Mouse (Mus musculus) MEL (cell line): Measurements from ENCODE around the gene LTO1. TPM values are rescaled to one million over a fixed set of nuclear protein-coding genes. Genes with fewer than 3 reads are reported as not detected.

Experiments
- DNase-seq: peaks from one replicate; pipeline ENCODE4 v3.0.0; 2011; ENCODE audit warnings: low read depth, low spot score
- H3K27ac ChIP-seq: 2 replicates; pipeline ENCODE4 v1.5.1; 2012; ENCODE audit warnings: low read depth, mild to moderate bottlenecking, control low read depth, low read length, moderate library complexity; ENCODE audit not compliant: control insufficient read depth
- H3K27me3 ChIP-seq, 2 experiments: fragments of 150-350 bp in 1 of 2; sonication (generic) in 1 of 2; 2 replicates each; pipeline ENCODE4 v1.6.1; 2012; ENCODE audit warnings: low read length in 2 of 2, mild to moderate bottlenecking in 2 of 2, improper control_type of control experiment in 1 of 2, moderate library complexity in 1 of 2; ENCODE audit not compliant: insufficient read depth in 2 of 2, control insufficient read depth in 1 of 2
- H3K36me3 ChIP-seq, 2 experiments: 2 replicates each; pipeline ENCODE4 v1.6.1; 2012 to 2014; ENCODE audit warnings: low read length in 2 of 2, improper control_type of control experiment in 1 of 2, inconsistent platforms in 1 of 2, mild to moderate bottlenecking in 1 of 2; ENCODE audit not compliant: insufficient read depth in 2 of 2, control insufficient read depth in 1 of 2
- H3K4me1 ChIP-seq, 2 experiments: fragments of 150-350 bp in 1 of 2; sonication (generic) in 1 of 2; 2 replicates each; pipeline ENCODE4 v1.6.1; 2012; ENCODE audit warnings: low read length in 2 of 2, improper control_type of control experiment in 1 of 2, mild to moderate bottlenecking in 1 of 2; ENCODE audit not compliant: insufficient read depth in 2 of 2, control insufficient read depth in 1 of 2
- H3K4me3 ChIP-seq, 2 experiments: fragments of 150-350 bp in 1 of 2; sonication (generic) in 1 of 2; 2 replicates each; pipeline ENCODE4 v1.5.1; 2012; ENCODE audit warnings: low read depth in 2 of 2, low read length in 2 of 2, mild to moderate bottlenecking in 2 of 2, moderate library complexity in 2 of 2, control low read depth in 1 of 2, improper control_type of control experiment in 1 of 2; ENCODE audit not compliant: control insufficient read depth in 1 of 2, insufficient read depth in 1 of 2
- H3K79me2 ChIP-seq: 2 replicates; pipeline ENCODE4 v1.6.1; 2012; ENCODE audit warnings: mild to moderate bottlenecking, low read length, moderate library complexity; ENCODE audit not compliant: control insufficient read depth, poor library complexity, insufficient read depth
- H3K9ac ChIP-seq: 2 replicates; pipeline ENCODE4 v1.6.1; 2012; ENCODE audit warnings: low read depth, mild to moderate bottlenecking, control low read depth, low read length, moderate library complexity; ENCODE audit not compliant: control insufficient read depth, poor library complexity, severe bottlenecking
- H3K9me3 ChIP-seq: fragments of 150-350 bp; sonication (generic); replicated peaks from 2 replicates; pipeline ENCODE4 v1.6.1; 2012; ENCODE audit warnings: mild to moderate bottlenecking, low read length, improper control_type of control experiment, moderate library complexity; ENCODE audit not compliant: insufficient read depth
- BHLHE40 ChIP-seq: IDR thresholded peaks from 2 replicates; pipeline ENCODE4 v1.6.1; 2012; ENCODE audit warnings: low read depth, mild to moderate bottlenecking, inconsistent platforms, low read length, improper control_type of control experiment, borderline replicate concordance
- CHD1 ChIP-seq: IDR thresholded peaks from 2 replicates; pipeline ENCODE4 v1.6.1; 2012; ENCODE audit warnings: low read depth, mild to moderate bottlenecking, inconsistent platforms, low read length, improper control_type of control experiment
- CHD2 ChIP-seq: IDR thresholded peaks from 2 replicates; pipeline ENCODE4 v1.6.1; 2011; ENCODE audit warnings: low read length, improper control_type of control experiment
- CTCF ChIP-seq, 3 experiments: IDR thresholded peaks in 2 of 3; conservative IDR thresholded peaks in 1 of 3; 2 replicates each; pipeline ENCODE4 v1.5.1; 2011 to 2012; ENCODE audit warnings: low read length in 3 of 3, low read depth in 2 of 3, mild to moderate bottlenecking in 2 of 3, improper control_type of control experiment in 1 of 3, inconsistent platforms in 1 of 3, mixed read lengths in 1 of 3, moderate library complexity in 1 of 3; ENCODE audit not compliant: control insufficient read depth in 1 of 3, insufficient read depth in 1 of 3, poor library complexity in 1 of 3, severe bottlenecking in 1 of 3
- E2F4 ChIP-seq: IDR thresholded peaks from 2 replicates; pipeline ENCODE4 v1.6.1; 2011; ENCODE audit warnings: low read depth, low read length, improper control_type of control experiment, borderline replicate concordance
- ETS1 ChIP-seq: IDR thresholded peaks from 2 replicates; pipeline ENCODE4 v1.6.1; 2012; ENCODE audit warnings: low read depth, mild to moderate bottlenecking, inconsistent platforms, low read length, improper control_type of control experiment, moderate library complexity
- GABPA ChIP-seq: IDR thresholded peaks from 2 replicates; pipeline ENCODE4 v1.6.1; 2012; ENCODE audit warnings: low read depth, mild to moderate bottlenecking, inconsistent platforms, low read length, improper control_type of control experiment, moderate library complexity
- GATA1 ChIP-seq: IDR thresholded peaks from 2 replicates; pipeline ENCODE4 v1.6.1; 2011; ENCODE audit warnings: low read depth, low read length, improper control_type of control experiment
- HCFC1 ChIP-seq: IDR thresholded peaks from 2 replicates; pipeline ENCODE4 v1.6.1; 2012; ENCODE audit warnings: low read depth, mild to moderate bottlenecking, inconsistent platforms, low read length, improper control_type of control experiment, moderate library complexity
- KAT2A ChIP-seq: conservative IDR thresholded peaks from 2 replicates; pipeline ENCODE4 v1.6.1; 2012; ENCODE audit warnings: low read depth, low read length, improper control_type of control experiment, inconsistent platforms
- MAFK ChIP-seq: IDR thresholded peaks from 2 replicates; pipeline ENCODE4 v1.6.1; 2011; ENCODE audit warnings: low read depth, mild to moderate bottlenecking, low read length, improper control_type of control experiment, borderline replicate concordance
- MEF2A ChIP-seq: IDR thresholded peaks from 2 replicates; pipeline ENCODE4 v1.6.1; 2014; ENCODE audit warnings: low read depth, mild to moderate bottlenecking, inconsistent platforms, low read length, improper control_type of control experiment; ENCODE audit not compliant: poor library complexity, insufficient replicate concordance, severe bottlenecking; ENCODE audit errors: extremely low read depth
- MXI1 ChIP-seq: IDR thresholded peaks from 2 replicates; pipeline ENCODE4 v1.6.1; 2011; ENCODE audit warnings: mild to moderate bottlenecking, low read depth, low read length, improper control_type of control experiment
- MYB ChIP-seq: IDR thresholded peaks from 2 replicates; pipeline ENCODE4 v1.6.1; 2011; ENCODE audit warnings: mild to moderate bottlenecking, low read depth, low read length, improper control_type of control experiment
- NRF1 ChIP-seq: IDR thresholded peaks from 2 replicates; pipeline ENCODE4 v1.6.1; 2014; ENCODE audit warnings: low read depth, mild to moderate bottlenecking, inconsistent platforms, low read length, improper control_type of control experiment, moderate library complexity; ENCODE audit not compliant: poor library complexity, insufficient read depth, severe bottlenecking
- POLR2A ChIP-seq, 2 experiments: IDR thresholded peaks; 2 replicates each; pipeline ENCODE4 v1.6.1; 2011 to 2012; ENCODE audit warnings: low read length in 2 of 2, mild to moderate bottlenecking in 2 of 2, control low read depth in 1 of 2, improper control_type of control experiment in 1 of 2, low read depth in 1 of 2, moderate library complexity in 1 of 2; ENCODE audit not compliant: control insufficient read depth in 1 of 2, insufficient read depth in 1 of 2, poor library complexity in 1 of 2
- POLR2AphosphoS5 ChIP-seq: IDR thresholded peaks from 2 replicates; pipeline ENCODE4 v1.6.1; 2012; ENCODE audit warnings: low read depth, borderline replicate concordance, mild to moderate bottlenecking, inconsistent platforms, low read length, moderate library complexity, mixed read lengths
- RAD21 ChIP-seq: IDR thresholded peaks from 2 replicates; pipeline ENCODE4 v1.6.1; 2011; ENCODE audit warnings: mild to moderate bottlenecking, low read depth, low read length, improper control_type of control experiment
- RCOR1 ChIP-seq: IDR thresholded peaks from 2 replicates; pipeline ENCODE4 v1.6.1; 2012; ENCODE audit warnings: low read depth, mild to moderate bottlenecking, inconsistent platforms, low read length, improper control_type of control experiment
- SMC3 ChIP-seq: IDR thresholded peaks from 2 replicates; pipeline ENCODE4 v1.6.1; 2011; ENCODE audit warnings: low read depth, low read length, improper control_type of control experiment
- TAL1 ChIP-seq: IDR thresholded peaks from 2 replicates; pipeline ENCODE4 v1.6.1; 2012; ENCODE audit warnings: mild to moderate bottlenecking, inconsistent platforms, low read length, moderate library complexity, mixed read lengths
- TBP ChIP-seq: IDR thresholded peaks from 2 replicates; pipeline ENCODE4 v1.8.0; 2011; ENCODE audit warnings: low read depth, low read length, improper control_type of control experiment
- TCF12 ChIP-seq: IDR thresholded peaks from 2 replicates; pipeline ENCODE4 v1.6.1; 2014; ENCODE audit warnings: low read depth, mild to moderate bottlenecking, inconsistent platforms, low read length, improper control_type of control experiment, moderate library complexity
- UBTF ChIP-seq: IDR thresholded peaks from 2 replicates; pipeline ENCODE4 v1.6.1; 2012; ENCODE audit warnings: low read depth, mild to moderate bottlenecking, inconsistent platforms, low read length, improper control_type of control experiment, moderate library complexity, borderline replicate concordance; ENCODE audit not compliant: insufficient read depth
- USF2 ChIP-seq, 2 experiments: IDR thresholded peaks; 2 replicates each; pipeline ENCODE4 v1.6.1; 2011 to 2012; ENCODE audit warnings: improper control_type of control experiment in 2 of 2, low read length in 2 of 2, borderline replicate concordance in 1 of 2, inconsistent platforms in 1 of 2, low read depth in 1 of 2, mild to moderate bottlenecking in 1 of 2; ENCODE audit not compliant: insufficient read depth in 1 of 2
- ZC3H11A ChIP-seq: IDR thresholded peaks from 2 replicates; pipeline ENCODE4 v1.6.1; 2012; ENCODE audit warnings: low read depth, mild to moderate bottlenecking, inconsistent platforms, low read length, improper control_type of control experiment
- ZKSCAN1 ChIP-seq: IDR thresholded peaks from 2 replicates; pipeline ENCODE4 v1.6.1; 2012; ENCODE audit warnings: low read depth, mild to moderate bottlenecking, inconsistent platforms, low read length, improper control_type of control experiment, moderate library complexity
- ZNF384 ChIP-seq: IDR thresholded peaks from 2 replicates; pipeline ENCODE4 v1.6.1; 2012; ENCODE audit warnings: low read depth, mild to moderate bottlenecking, inconsistent platforms, low read length, improper control_type of control experiment
- polyA plus RNA-seq, 2 experiments: library from polyadenylated mRNA; stranded (reverse) in 1 of 2; unstranded in 1 of 2; fragments of >175 nt in 1 of 2; fragments of >200 nt in 1 of 2; gene quantifications; 2 replicates each; pipeline versions ENCODE4 v1.2.1 to v1.2.4; 2012; ENCODE audit warnings: low replicate concordance in 2 of 2, low read depth in 1 of 2; ENCODE audit not compliant: insufficient read length in 2 of 2, insufficient read depth in 1 of 2, missing spikeins in 1 of 2
- total RNA-seq: library from RNA; depleted of rRNA; stranded (reverse); fragments of 300-350 nt; gene quantifications from 2 replicates; pipeline ENCODE4 v1.2.3, GENCODE M21; 2012

The LTO1 gene
- total and polyA plus RNA-seq, 3 experiments: 18.1 to 18.4 TPM; not detected in 1

GRCm38 (mm10) chr7:144892322-144892721 is 22.6 kb upstream of the LTO1 start:
- Histone ChIP-seq H3K36me3 (peaks cover 0 to under 1% of the 10 kb centered on the region in 2 experiments; a peak in 1 of 4 replicates), H3K9ac (no peak overlapping the region), H3K27ac (no peak overlapping the region), H3K9me3 (no peaks in the 10 kb centered on the region), H3K4me1 (peaks cover under 1 to 2% of the 10 kb centered on the region in 2 experiments; a peak in 1 of 4 replicates), H3K79me2 (peaks cover 14% of the 10 kb centered on the region; the same call in 1 of the 2 replicates), H3K4me3 (no peak overlapping the region), H3K27me3 (no peaks in the 10 kb centered on the region)
- DNase-seq: no peak
- no peak for TF ChIP-seq CHD2
- TF ChIP-seq UBTF: no peak
- no peak for TF ChIP-seq RCOR1
- no peak for TF ChIP-seq MEF2A
- TF ChIP-seq USF2 (IDR thresholded peaks at IDR 0.05; ENCODE audit: borderline replicate concordance in 1 of 2, insufficient read depth in 1 of 2, low read depth in 1 of 2, low read length in 2 of 2): no peak
- TF ChIP-seq KAT2A: no peak
- no peak for TF ChIP-seq NRF1
- TF ChIP-seq ZNF384: no peak
- TF ChIP-seq MYB: no peak
- no peak for TF ChIP-seq TCF12
- TF ChIP-seq SMC3: no peak
- no peak for TF ChIP-seq POLR2AphosphoS5
- no peak for TF ChIP-seq HCFC1
- TF ChIP-seq CHD1: no peak
- TF ChIP-seq RAD21: no peak
- no peak for TF ChIP-seq BHLHE40
- TF ChIP-seq TBP: no peak
- TF ChIP-seq ETS1: no peak
- no peak for TF ChIP-seq ZC3H11A

GRCm38 (mm10) chr7:144894191-144894590 is 20.7 kb upstream of the LTO1 start:
- Histone ChIP-seq H3K27me3 (no peaks in the 10 kb centered on the region), H3K27ac (no peak overlapping the region), H3K4me1 (peaks cover 5 to 13% of the 10 kb centered on the region in 2 experiments; a peak in 2 of 4 replicates), H3K4me3 (peak overlapping the region; percentile 84 to 86), H3K9ac (peak overlapping the region; percentile 79), H3K79me2 (peaks cover 15% of the 10 kb centered on the region), H3K9me3 (no peaks in the 10 kb centered on the region), H3K36me3 (peaks cover 0 to 9% of the 10 kb centered on the region in 2 experiments; a peak in 2 of 4 replicates)
- DNase-seq: peak; percentile 64
- 0 out of 2 replicates have a peak, but pooled peaks have one; percentile 18 for TF ChIP-seq RAD21
- TF ChIP-seq BHLHE40: no peak
- TF ChIP-seq GABPA: no peak
- no peak for TF ChIP-seq TCF12
- no peak for TF ChIP-seq CHD1
- TF ChIP-seq USF2 (IDR thresholded peaks at IDR 0.05; ENCODE audit: borderline replicate concordance in 1 of 2, insufficient read depth in 1 of 2, low read depth in 1 of 2, low read length in 2 of 2): no peak
- TF ChIP-seq MAFK: no peak
- TF ChIP-seq ZKSCAN1: no peak
- peak; percentile 29 to 51 (median 31); a peak in 5 of 6 replicates for TF ChIP-seq CTCF (IDR thresholded peaks at IDR 0.05 in 2 of 3, conservative IDR thresholded peaks at IDR 0.05 in 1 of 3; ENCODE audit: control insufficient read depth in 1 of 3, insufficient read depth in 1 of 3, low read depth in 2 of 3, low read length in 3 of 3, poor library complexity in 1 of 3, severe bottlenecking in 1 of 3)
- peak; percentile 14 for TF ChIP-seq SMC3
- TF ChIP-seq MXI1: no peak
- no peak for TF ChIP-seq TAL1
- no peak for TF ChIP-seq POLR2A (IDR thresholded peaks at IDR 0.05; ENCODE audit: control insufficient read depth in 1 of 2, insufficient read depth in 1 of 2, low read depth in 1 of 2, low read length in 2 of 2, poor library complexity in 1 of 2)
- TF ChIP-seq GATA1: no peak
- TF ChIP-seq E2F4: no peak
